Mouse (Mus musculus) heart, postnatal 0 days (tissue): ENCODE measurements around the gene Rpl31.

Experiments
- CTCF ChIP-seq: IDR thresholded peaks from 2 replicates; pipeline ENCODE4 v1.5.1; 2016; ENCODE audit warnings: antibody characterized with exemption, control low read depth, low read depth
- EP300 ChIP-seq: IDR thresholded peaks from 2 replicates; pipeline ENCODE4 v1.6.1; 2016; ENCODE audit warnings: antibody characterized with exemption, low read depth

DNA sequence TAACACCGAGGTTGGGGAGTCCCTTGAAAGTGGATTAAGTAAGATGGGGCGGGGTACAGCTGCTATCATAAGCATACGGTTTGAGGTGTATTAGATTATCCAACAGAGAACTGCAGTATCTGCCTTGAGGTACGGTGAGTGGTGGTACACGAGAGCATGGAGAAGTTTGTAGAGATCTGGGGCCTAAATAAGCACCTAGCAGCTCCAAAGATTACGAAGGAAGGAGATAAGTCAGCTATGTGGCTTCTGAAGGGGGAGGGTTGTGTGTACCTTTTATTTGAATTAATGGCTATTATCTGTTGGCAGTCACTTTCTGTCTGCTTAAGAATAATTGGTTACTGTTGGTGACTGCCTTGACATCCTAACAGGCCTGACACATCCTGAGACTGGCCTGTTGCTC is 2.8 kb downstream of the Rpl31 start:
- TF ChIP-seq CTCF (no peak), EP300 (no peak)
